In genomic region chr2:120983611-120984010, GRCm38 (mm10) we compare ENCODE assay signal across 26 mouse cellular contexts.
"Had no signal": no experiment of that assay in that cellular context is flagged by ENCODE, and none has a peak within 500 bp of the region (broad histone marks: within the 10 kb centered on the region; RNA-seq: fewer than 3 reads in every experiment).

No protein-coding gene starts in this region.

- H3K4me2 ChIP-seq: heart, embryonic 11.5 days; heart, embryonic 13.5 days; heart, embryonic 15.5 days; hindbrain, embryonic 13.5 days; hindbrain, embryonic 15.5 days; kidney, embryonic 15.5 days; limb, embryonic 13.5 days; limb, embryonic 15.5 days; liver, embryonic 12.5 days had no signal

- H3K4me1 ChIP-seq: heart, embryonic 13.5 days; heart, embryonic 15.5 days; hindbrain, embryonic 13.5 days; hindbrain, embryonic 15.5 days; kidney, embryonic 15.5 days; limb, embryonic 13.5 days; limb, embryonic 15.5 days; liver, embryonic 12.5 days had no signal

- H3K9me3 ChIP-seq: heart, embryonic 15.5 days; hindbrain, embryonic 13.5 days; hindbrain, embryonic 15.5 days; kidney, embryonic 15.5 days; limb, embryonic 13.5 days; limb, embryonic 15.5 days; liver, embryonic 12.5 days had no signal

- H3K9ac ChIP-seq: heart, embryonic 13.5 days; heart, embryonic 15.5 days; hindbrain, embryonic 13.5 days; hindbrain, embryonic 15.5 days; kidney, embryonic 15.5 days; limb, embryonic 13.5 days; limb, embryonic 15.5 days; liver, embryonic 12.5 days; liver, embryonic 14.5 days had no signal

- DNase-seq: gastrocnemius, adult 2 months; gastrocnemius, postnatal 14 days; gastrocnemius, postnatal 36 days; heart, adult 2 months; heart, postnatal 14 days; heart, postnatal 36 days; kidney, adult 11 months; kidney, adult 2 months; kidney, adult 9 months; kidney, postnatal 14 days; kidney, postnatal 36 days; layer of hippocampus, adult 9-11 months; layer of hippocampus, postnatal 36 days; left cerebral cortex, postnatal 4 days had no signal

- H3K27me3 ChIP-seq: heart, embryonic 13.5 days; heart, embryonic 15.5 days; hindbrain, embryonic 13.5 days; hindbrain, embryonic 15.5 days; kidney, embryonic 15.5 days; limb, embryonic 13.5 days; limb, embryonic 15.5 days; liver, embryonic 12.5 days had no signal

- H3K4me3 ChIP-seq: gastrocnemius, adult 2 months; heart, adult 2 months; heart, embryonic 13.5 days; heart, embryonic 15.5 days; hindbrain, embryonic 13.5 days; hindbrain, embryonic 15.5 days; kidney, embryonic 15.5 days; limb, embryonic 13.5 days; limb, embryonic 15.5 days; liver, embryonic 12.5 days had no signal

- ATAC-seq: hindbrain, postnatal 0 days; liver, embryonic 12.5 days had no signal

- H3K27ac ChIP-seq: gastrocnemius, adult 2 months; heart, adult 2 months; heart, embryonic 13.5 days; heart, embryonic 15.5 days; hindbrain, embryonic 13.5 days; hindbrain, embryonic 15.5 days; hindbrain, postnatal 0 days; kidney, embryonic 15.5 days; kidney, postnatal 0 days; limb, embryonic 13.5 days; limb, embryonic 15.5 days; liver, embryonic 12.5 days; liver, embryonic 14.5 days had no signal

- H3K36me3 ChIP-seq: heart, embryonic 13.5 days; heart, embryonic 15.5 days; kidney, embryonic 15.5 days; limb, embryonic 13.5 days; limb, embryonic 15.5 days; liver, embryonic 12.5 days had no signal
